Mouse (Mus musculus): ENCODE measurements around the gene Ppp1r15a. TPM values are rescaled to one million over a fixed set of nuclear protein-coding genes. Genes with fewer than 3 reads are reported as not detected.
"Not testable (repeated sequence)": the region's sequence is repeated elsewhere in the genome, so short reads cannot be mapped to it uniquely, and the experiment has no call there.

Ppp1r15a gene
- polyA plus RNA-seq, 1 experiment from 2014 or later = 18.5 TPM

- H3K9me3 ChIP-seq = peaks cover 3% of the 10 kb centered on the region; the same call in 1 of the 2 replicates
- H3K4me3 ChIP-seq = no peak overlapping the region
- no peaks in the 10 kb centered on the region for H3K4me1 ChIP-seq
- H3K4me2 ChIP-seq (replicated peaks) = no peak overlapping the region
- ATAC-seq (ENCODE audit: low FRiP score, low read depth) = no peak
- 78% methylated on average over 1 of the region's 1 CpGs for WGBS
- H3K27ac ChIP-seq (replicated peaks) = no peak overlapping the region
- no peak overlapping the region for H3K9ac ChIP-seq (replicated peaks)
- H3K36me3 ChIP-seq = no peaks in the 10 kb centered on the region
- no peaks in the 10 kb centered on the region for H3K27me3 ChIP-seq
Measured at GRCm38 (mm10) chr7:45544525-45544924, 18.5 kb upstream of the Ppp1r15a start.

GRCm38 (mm10) chr7:45540213-45540612 is 14.1 kb upstream of the Ppp1r15a start:
- Histone ChIP-seq H3K4me1 (peaks cover 13% of the 10 kb centered on the region), H3K4me2 (replicated peaks) (no peak overlapping the region), H3K27me3 (no peaks in the 10 kb centered on the region), H3K27ac (replicated peaks) (no peak overlapping the region), H3K9me3 (peaks cover 3% of the 10 kb centered on the region; the same call in 1 of the 2 replicates), H3K4me3 (no peak overlapping the region), H3K9ac (replicated peaks) (no peak overlapping the region), H3K36me3 (no peaks in the 10 kb centered on the region)
- ATAC-seq (ENCODE audit: low FRiP score, low read depth) = no peak
- WGBS = 69% methylated on average over 2 of the region's 2 CpGs

GRCm38 (mm10) chr7:45539095-45539494 is 13.0 kb upstream of the Ppp1r15a start:
- H3K4me2 ChIP-seq (replicated peaks) = no peak overlapping the region
- H3K27me3 ChIP-seq = 0 out of 2 replicates have a peak, but pooled peaks cover under 1% of the 10 kb centered on the region
- no peaks in the 10 kb centered on the region for H3K9me3 ChIP-seq
- no peak overlapping the region for H3K27ac ChIP-seq (replicated peaks)
- no peak for ATAC-seq (ENCODE audit: low FRiP score, low read depth)
- no peaks in the 10 kb centered on the region for H3K36me3 ChIP-seq
- peaks cover 13% of the 10 kb centered on the region for H3K4me1 ChIP-seq
- no peak overlapping the region for H3K9ac ChIP-seq (replicated peaks)
- no peak overlapping the region for H3K4me3 ChIP-seq
- 87% methylated on average over 3 of the region's 3 CpGs for WGBS

- Histone ChIP-seq H3K9ac (replicated peaks) (peak overlapping the region; percentile 61), H3K36me3 (no peaks in the 10 kb centered on the region), H3K9me3 (no peaks in the 10 kb centered on the region), H3K4me2 (replicated peaks) (peak overlapping the region; percentile 80), H3K27ac (replicated peaks) (no peak overlapping the region), H3K4me3 (peak overlapping the region; percentile 59), H3K4me1 (peaks cover 13% of the 10 kb centered on the region), H3K27me3 (0 out of 2 replicates have a peak, but pooled peaks cover 4% of the 10 kb centered on the region)
- WGBS = 2% methylated on average over 29 of the region's 29 CpGs
- ATAC-seq (ENCODE audit: low FRiP score, low read depth) = peak; percentile 88
Measured at GRCm38 (mm10) chr7:45538163-45539041, 12.3 kb upstream of the Ppp1r15a start.

- H3K9me3 ChIP-seq = no peaks in the 10 kb centered on the region
Measured at GRCm38 (mm10) chr7:45537602-45538001, 11.5 kb upstream of the Ppp1r15a start.

GRCm38 (mm10) chr7:45535676-45536075 is 9.6 kb upstream of the Ppp1r15a start:
- Histone ChIP-seq H3K4me3 (no peak overlapping the region), H3K4me1 (peaks cover 13% of the 10 kb centered on the region), H3K27me3 (0 out of 2 replicates have a peak, but pooled peaks cover 4% of the 10 kb centered on the region), H3K36me3 (no peaks in the 10 kb centered on the region), H3K4me2 (replicated peaks) (no peak overlapping the region), H3K27ac (replicated peaks) (no peak overlapping the region), H3K9me3 (no peaks in the 10 kb centered on the region), H3K9ac (replicated peaks) (no peak overlapping the region)
- WGBS = 78% methylated on average over 1 of the region's 1 CpGs
- no peak for ATAC-seq (ENCODE audit: low FRiP score, low read depth)

More at GRCm38 (mm10) chr7:45537602-45538001, 11.5 kb upstream of the Ppp1r15a start:
- Histone ChIP-seq H3K4me1 (peaks cover 13% of the 10 kb centered on the region), H3K27ac (replicated peaks) (no peak overlapping the region), H3K9ac (replicated peaks) (peak overlapping the region; percentile 61; the same call in 1 of the 2 replicates), H3K36me3 (no peaks in the 10 kb centered on the region), H3K4me3 (peak overlapping the region; percentile 59), H3K27me3 (0 out of 2 replicates have a peak, but pooled peaks cover 4% of the 10 kb centered on the region), H3K4me2 (replicated peaks) (peak overlapping the region; percentile 80)
- ATAC-seq (ENCODE audit: low FRiP score, low read depth) = peak; percentile 7; the same call in 1 of the 2 replicates
- WGBS = 79% methylated on average over 10 of the region's 10 CpGs

GRCm38 (mm10) chr7:45530643-45531042 is 4.6 kb upstream of the Ppp1r15a start:
- Histone ChIP-seq H3K9ac (replicated peaks) (no peak overlapping the region), H3K4me3 (no peak overlapping the region), H3K4me1 (0 out of 2 replicates have a peak, but pooled peaks cover 6% of the 10 kb centered on the region), H3K4me2 (replicated peaks) (no peak overlapping the region), H3K9me3 (no peaks in the 10 kb centered on the region), H3K27ac (replicated peaks) (no peak overlapping the region), H3K27me3 (0 out of 2 replicates have a peak, but pooled peaks cover 12% of the 10 kb centered on the region), H3K36me3 (no peaks in the 10 kb centered on the region)
- 82% methylated on average over 2 of the region's 2 CpGs for WGBS
- no peak for ATAC-seq (ENCODE audit: low FRiP score, low read depth)

- no peaks in the 10 kb centered on the region for H3K36me3 ChIP-seq
- WGBS = 14% methylated on average over 6 of the region's 6 CpGs
- no peak overlapping the region for H3K4me3 ChIP-seq
- ATAC-seq (ENCODE audit: low FRiP score, low read depth) = no peak
- peaks cover 17% of the 10 kb centered on the region for H3K4me1 ChIP-seq
- no peak overlapping the region for H3K27ac ChIP-seq (replicated peaks)
- H3K9ac ChIP-seq (replicated peaks) = no peak overlapping the region
- H3K9me3 ChIP-seq = no peaks in the 10 kb centered on the region
- H3K27me3 ChIP-seq = 0 out of 2 replicates have a peak, but pooled peaks cover 12% of the 10 kb centered on the region
- no peak overlapping the region for H3K4me2 ChIP-seq (replicated peaks)
Measured at GRCm38 (mm10) chr7:45529461-45529860, 3.4 kb upstream of the Ppp1r15a start.

GRCm38 (mm10) chr7:45527169-45527568 is 1.1 kb upstream of the Ppp1r15a start:
- H3K9ac ChIP-seq (replicated peaks); H3K27me3 ChIP-seq; H3K9me3 ChIP-seq; ATAC-seq (ENCODE audit: low FRiP score, low read depth); H3K27ac ChIP-seq (replicated peaks); H3K36me3 ChIP-seq; H3K4me3 ChIP-seq; H3K4me2 ChIP-seq (replicated peaks): not testable (repeated sequence)
- WGBS = 92% methylated on average over 6 of the region's 6 CpGs
- peaks cover 20% of the 10 kb centered on the region for H3K4me1 ChIP-seq

- peak overlapping the region; percentile 71 for H3K27ac ChIP-seq (replicated peaks)
- 25% methylated on average over 7 of the region's 7 CpGs for WGBS
- peak overlapping the region; percentile 83 for H3K4me2 ChIP-seq (replicated peaks)
- H3K36me3 ChIP-seq = no peaks in the 10 kb centered on the region
- H3K4me1 ChIP-seq = peaks cover 20% of the 10 kb centered on the region
- H3K4me3 ChIP-seq = peak overlapping the region; percentile 64
- no peaks in the 10 kb centered on the region for H3K9me3 ChIP-seq
- peak overlapping the region; percentile 83; the same call in 1 of the 2 replicates for H3K9ac ChIP-seq (replicated peaks)
- H3K27me3 ChIP-seq = 0 out of 2 replicates have a peak, but pooled peaks cover 8% of the 10 kb centered on the region
- ATAC-seq (ENCODE audit: low FRiP score, low read depth) = no peak
Measured at GRCm38 (mm10) chr7:45526474-45527120, 529 bp upstream of the Ppp1r15a start.

- 0 out of 2 replicates have a peak, but pooled peaks cover 7% of the 10 kb centered on the region for H3K27me3 ChIP-seq
- H3K9me3 ChIP-seq = no peaks in the 10 kb centered on the region
- H3K4me2 ChIP-seq (replicated peaks) = peak overlapping the region; percentile 83
- peak overlapping the region; percentile 83 for H3K9ac ChIP-seq (replicated peaks)
- no peaks in the 10 kb centered on the region for H3K36me3 ChIP-seq
- no peak for ATAC-seq (ENCODE audit: low FRiP score, low read depth)
- peak overlapping the region; percentile 64 for H3K4me3 ChIP-seq
- 0 out of 2 replicates have a peak overlapping the region, but pooled peaks have one; percentile 2 for H3K27ac ChIP-seq (replicated peaks)
- peaks cover 15% of the 10 kb centered on the region for H3K4me1 ChIP-seq
- WGBS = 35% methylated on average over 12 of the region's 12 CpGs
Measured at GRCm38 (mm10) chr7:45524841-45525621, 1.0 kb downstream of the Ppp1r15a start.
